Mouse (Mus musculus) midbrain, embryonic 10.5 days (tissue): ENCODE results near the gene Pi4k2b. TPM values are rescaled to one million over a fixed set of nuclear protein-coding genes. Genes with fewer than 3 reads are reported as not detected.
A peak's percentile ranks its signal among the peaks of the same experiment; 100 is the strongest.
"Not testable (repeated sequence)": the region's sequence is repeated elsewhere in the genome, so short reads cannot be mapped to it uniquely, and the experiment has no call there.

Experiments used
- DNase-seq: peaks from one replicate; pipeline ENCODE4 v3.0.0-alpha.2; 2017; ENCODE audit warnings: low spot score
- H3K27ac ChIP-seq: fragments of 300-500 bp; sonication (generic); replicated peaks from 2 replicates; pipeline ENCODE4 v1.5.1; 2016; ENCODE audit warnings: mild to moderate bottlenecking
- H3K27me3 ChIP-seq: fragments of 300-500 bp; sonication (generic); 2 replicates; pipeline ENCODE4 v1.6.1; 2016; ENCODE audit warnings: low read depth, mild to moderate bottlenecking; ENCODE audit not compliant: poor library complexity, severe bottlenecking
- H3K36me3 ChIP-seq: fragments of 300-500 bp; sonication (generic); 2 replicates; pipeline ENCODE4 v1.6.1; 2016; ENCODE audit warnings: mild to moderate bottlenecking, moderate library complexity
- H3K4me1 ChIP-seq: fragments of 300-500 bp; sonication (generic); 2 replicates; pipeline ENCODE4 v1.6.1; 2016
- H3K4me3 ChIP-seq: fragments of 300-500 bp; sonication (generic); 2 replicates; pipeline ENCODE4 v1.5.1; 2016; ENCODE audit warnings: mild to moderate bottlenecking, moderate library complexity
- H3K9me3 ChIP-seq: fragments of 300-500 bp; sonication (generic); replicated peaks from 2 replicates; pipeline ENCODE4 v1.6.1; 2016; ENCODE audit warnings: mild to moderate bottlenecking
- WGBS: fragments of 180-500 bp; shearing (Covaris S2); methylation state at CpG from one replicate; pipeline ENCODE4 v1.1.7; 2016; 5-methylcytosine and 5-hydroxymethylcytosine counted together
- polyA plus RNA-seq: library from polyadenylated mRNA; unstranded; fragments of >200 nt; fragmentation: Nextera tagmentation; extraction: Ambion mirVana; gene quantifications from 2 replicates; pipeline ENCODE4 v1.2.1, GENCODE M21; 2016

The Pi4k2b gene
- polyA plus RNA-seq, result 13.3 and 15.7 TPM in 2 replicates

GRCm38 (mm10) chr5:52741391-52742111 is at the start of gene Pi4k2b:
Pi4k2b (plus strand) TSS chr5:52741574.
- Histone ChIP-seq H3K4me1 (peaks cover 9% of the 10 kb centered on the region), H3K4me3 (peak within 1 kb of the TSS; percentile 87), H3K27ac (peak within 1 kb of the TSS; percentile 91), H3K9me3 (no peaks in the 10 kb centered on the region), H3K27me3 (no peaks in the 10 kb centered on the region), H3K36me3 (no peaks in the 10 kb centered on the region)
- under 1% methylated on average over 75 of the region's 75 CpGs for WGBS
- peak; percentile 87 for DNase-seq

GRCm38 (mm10) chr5:52697291-52697690 is 44.1 kb upstream of the Pi4k2b start:
- DNase-seq, result no peak
- H3K9me3 ChIP-seq, result no peaks in the 10 kb centered on the region
- H3K4me1 ChIP-seq, result no peaks in the 10 kb centered on the region
- no peak overlapping the region for H3K27ac ChIP-seq
- H3K4me3 ChIP-seq, result no peak overlapping the region
- 91% methylated on average over 1 of the region's 1 CpGs for WGBS
- no peaks in the 10 kb centered on the region for H3K36me3 ChIP-seq
- H3K27me3 ChIP-seq, result no peaks in the 10 kb centered on the region

GRCm38 (mm10) chr5:52697882-52698440 is 43.4 kb upstream of the Pi4k2b start:
- DNase-seq, H3K4me3 ChIP-seq, H3K27ac ChIP-seq, H3K9me3 ChIP-seq, H3K27me3 ChIP-seq, H3K4me1 ChIP-seq, H3K36me3 ChIP-seq: not testable (repeated sequence)
- 89% methylated on average over 7 of the region's 7 CpGs for WGBS

- 78% methylated on average over 4 of the region's 4 CpGs for WGBS
- Histone ChIP-seq H3K4me1 (no peaks in the 10 kb centered on the region), H3K36me3 (no peaks in the 10 kb centered on the region), H3K27me3 (no peaks in the 10 kb centered on the region), H3K9me3 (no peaks in the 10 kb centered on the region), H3K4me3 (no peak overlapping the region), H3K27ac (no peak overlapping the region)
- DNase-seq, result no peak
Observed at GRCm38 (mm10) chr5:52704562-52704961, 36.8 kb upstream of the Pi4k2b start.

- Histone ChIP-seq H3K27ac (no peak overlapping the region), H3K4me1 (no peaks in the 10 kb centered on the region), H3K27me3 (no peaks in the 10 kb centered on the region), H3K36me3 (no peaks in the 10 kb centered on the region), H3K4me3 (no peak overlapping the region), H3K9me3 (no peaks in the 10 kb centered on the region)
- no peak for DNase-seq
Observed at GRCm38 (mm10) chr5:52712704-52713103, 28.7 kb upstream of the Pi4k2b start.

- H3K27me3 ChIP-seq, result no peaks in the 10 kb centered on the region
- H3K4me1 ChIP-seq, result no peaks in the 10 kb centered on the region
- no peaks in the 10 kb centered on the region for H3K9me3 ChIP-seq
- H3K4me3 ChIP-seq, result no peak overlapping the region
- DNase-seq, result no peak
- 85% methylated on average over 5 of the region's 5 CpGs for WGBS
- no peaks in the 10 kb centered on the region for H3K36me3 ChIP-seq
- H3K27ac ChIP-seq, result no peak overlapping the region
Observed at GRCm38 (mm10) chr5:52716742-52717448, 24.5 kb upstream of the Pi4k2b start.

- Histone ChIP-seq H3K36me3 (no peaks in the 10 kb centered on the region), H3K27ac (no peak overlapping the region), H3K4me1 (no peaks in the 10 kb centered on the region), H3K27me3 (no peaks in the 10 kb centered on the region), H3K4me3 (no peak overlapping the region), H3K9me3 (no peaks in the 10 kb centered on the region)
- no peak for DNase-seq
- 87% methylated on average over 8 of the region's 8 CpGs for WGBS
Observed at GRCm38 (mm10) chr5:52721003-52721402, 20.4 kb upstream of the Pi4k2b start.

GRCm38 (mm10) chr5:52727747-52728146 is 13.6 kb upstream of the Pi4k2b start:
- no peak for DNase-seq
- H3K27ac ChIP-seq, result no peak overlapping the region
- H3K4me1 ChIP-seq, result no peaks in the 10 kb centered on the region
- no peaks in the 10 kb centered on the region for H3K9me3 ChIP-seq
- no peaks in the 10 kb centered on the region for H3K36me3 ChIP-seq
- 90% methylated on average over 5 of the region's 5 CpGs for WGBS
- H3K4me3 ChIP-seq, result no peak overlapping the region
- no peaks in the 10 kb centered on the region for H3K27me3 ChIP-seq

GRCm38 (mm10) chr5:52732811-52733210 is 8.6 kb upstream of the Pi4k2b start:
- Histone ChIP-seq H3K4me1 (no peaks in the 10 kb centered on the region), H3K36me3 (no peaks in the 10 kb centered on the region), H3K27ac (no peak overlapping the region), H3K9me3 (no peaks in the 10 kb centered on the region), H3K4me3 (no peak overlapping the region), H3K27me3 (no peaks in the 10 kb centered on the region)
- WGBS, result 83% methylated on average over 4 of the region's 4 CpGs
- DNase-seq, result no peak

GRCm38 (mm10) chr5:52736046-52736445 is 5.3 kb upstream of the Pi4k2b start:
- no peaks in the 10 kb centered on the region for H3K27me3 ChIP-seq
- H3K4me3 ChIP-seq, result no peak overlapping the region
- H3K36me3 ChIP-seq, result no peaks in the 10 kb centered on the region
- no peaks in the 10 kb centered on the region for H3K9me3 ChIP-seq
- WGBS, result 86% methylated on average over 3 of the region's 3 CpGs
- DNase-seq, result no peak
- H3K4me1 ChIP-seq, result no peaks in the 10 kb centered on the region
- H3K27ac ChIP-seq, result no peak overlapping the region

GRCm38 (mm10) chr5:52742112-52742813 is 889 bp downstream of the Pi4k2b start:
- H3K9me3 ChIP-seq, result no peaks in the 10 kb centered on the region
- WGBS, result 6% methylated on average over 17 of the region's 17 CpGs
- peak overlapping the region; percentile 91 for H3K27ac ChIP-seq
- H3K36me3 ChIP-seq, result no peaks in the 10 kb centered on the region
- peaks cover 9% of the 10 kb centered on the region for H3K4me1 ChIP-seq
- DNase-seq, result peak; percentile 56
- H3K4me3 ChIP-seq, result peak overlapping the region; percentile 87
- no peaks in the 10 kb centered on the region for H3K27me3 ChIP-seq

- Histone ChIP-seq H3K4me3 (peak overlapping the region; percentile 87; the same call in 1 of the 2 replicates), H3K4me1 (peaks cover 9% of the 10 kb centered on the region), H3K27ac (no peak overlapping the region), H3K27me3 (no peaks in the 10 kb centered on the region), H3K36me3 (no peaks in the 10 kb centered on the region), H3K9me3 (no peaks in the 10 kb centered on the region)
- DNase-seq, result no peak
- WGBS, result 73% methylated on average over 4 of the region's 4 CpGs
Observed at GRCm38 (mm10) chr5:52743231-52743630, 1.9 kb downstream of the Pi4k2b start.
